Mouse (Mus musculus): ENCODE results near the gene Card6. TPM values are rescaled to one million over a fixed set of nuclear protein-coding genes. Genes with fewer than 3 reads are reported as not detected.
"Not testable (repeated sequence)": the region's sequence is repeated elsewhere in the genome, so short reads cannot be mapped to it uniquely, and the experiment has no call there.

The Card6 gene
- polyA plus RNA-seq, 2 experiments = 0.98 to 1.3 TPM

- WGBS = 74% methylated on average over 9 of the region's 9 CpGs
- no peak for DNase-seq (ENCODE audit: low spot score)
- no peak overlapping the region for H3K4me2 ChIP-seq (replicated peaks; ENCODE audit: low read depth, low read length, severe bottlenecking)
Observed at GRCm38 (mm10) chr15:5138021-5138856, 29.9 kb upstream of the Card6 start.

GRCm38 (mm10) chr15:5134945-5135483 is 26.7 kb upstream of the Card6 start:
- TF ChIP-seq POLR2A (IDR thresholded peaks at IDR 0.05; ENCODE audit: borderline replicate concordance, extremely low read depth, insufficient read depth, insufficient read length) = no peak
- Histone ChIP-seq H3K4me3 (replicated peaks; ENCODE audit: low read length) (no peak overlapping the region), H3K4me1 (ENCODE audit: control insufficient read depth, insufficient read depth, low read length) (0 out of 2 replicates have a peak, but pooled peaks cover 4% of the 10 kb centered on the region), H3K9me3 (ENCODE audit: control insufficient read depth, low read length) (no peaks in the 10 kb centered on the region), H3K36me3 (ENCODE audit: control insufficient read depth, insufficient read depth, low read length) (no peaks in the 10 kb centered on the region), H3K27me3 (ENCODE audit: control insufficient read depth, insufficient read depth, low read length) (no peaks in the 10 kb centered on the region), H3K27ac (replicated peaks; ENCODE audit: low read depth, low read length) (no peak overlapping the region), H3K4me2 (replicated peaks; ENCODE audit: low read depth, low read length, severe bottlenecking) (no peak overlapping the region), H3K9ac (ENCODE audit: low read depth, low read length, severe bottlenecking) (no peak overlapping the region)
- WGBS = 66% methylated on average over 8 of the region's 8 CpGs
- ATAC-seq (ENCODE audit: low FRiP score, low read depth) (no peak), DNase-seq (ENCODE audit: low spot score) (no peak)

More at GRCm38 (mm10) chr15:5138021-5138856, 29.9 kb upstream of the Card6 start:
- H3K27ac ChIP-seq (replicated peaks; ENCODE audit: low read depth, low read length) = no peak overlapping the region
- no peak for TF ChIP-seq POLR2A (IDR thresholded peaks at IDR 0.05; ENCODE audit: borderline replicate concordance, extremely low read depth, insufficient read depth, insufficient read length)
- H3K9ac ChIP-seq (ENCODE audit: low read depth, low read length, severe bottlenecking) = no peak overlapping the region
- no peak overlapping the region for H3K4me3 ChIP-seq (replicated peaks; ENCODE audit: low read length)
- 0 out of 2 replicates have a peak, but pooled peaks cover 4% of the 10 kb centered on the region for H3K4me1 ChIP-seq (ENCODE audit: control insufficient read depth, insufficient read depth, low read length)
- H3K9me3 ChIP-seq (ENCODE audit: control insufficient read depth, low read length) = no peaks in the 10 kb centered on the region
- no peaks in the 10 kb centered on the region for H3K36me3 ChIP-seq (ENCODE audit: control insufficient read depth, insufficient read depth, low read length)
- no peaks in the 10 kb centered on the region for H3K27me3 ChIP-seq (ENCODE audit: control insufficient read depth, insufficient read depth, low read length)
- no peak for ATAC-seq (ENCODE audit: low FRiP score, low read depth)

GRCm38 (mm10) chr15:5134179-5134578 is 25.8 kb upstream of the Card6 start:
- H3K36me3 ChIP-seq (ENCODE audit: control insufficient read depth, insufficient read depth, low read length) = no peaks in the 10 kb centered on the region
- no peak for TF ChIP-seq POLR2A (IDR thresholded peaks at IDR 0.05; ENCODE audit: borderline replicate concordance, extremely low read depth, insufficient read depth, insufficient read length)
- no peak for DNase-seq (ENCODE audit: low spot score)
- H3K9ac ChIP-seq (ENCODE audit: low read depth, low read length, severe bottlenecking) = no peak overlapping the region
- H3K4me3 ChIP-seq (replicated peaks; ENCODE audit: low read length) = no peak overlapping the region
- no peak for ATAC-seq (ENCODE audit: low FRiP score, low read depth)
- H3K4me1 ChIP-seq (ENCODE audit: control insufficient read depth, insufficient read depth, low read length) = 0 out of 2 replicates have a peak, but pooled peaks cover 4% of the 10 kb centered on the region
- no peak overlapping the region for H3K27ac ChIP-seq (replicated peaks; ENCODE audit: low read depth, low read length)
- no peaks in the 10 kb centered on the region for H3K27me3 ChIP-seq (ENCODE audit: control insufficient read depth, insufficient read depth, low read length)
- WGBS = 78% methylated on average over 3 of the region's 3 CpGs
- H3K9me3 ChIP-seq (ENCODE audit: control insufficient read depth, low read length) = no peaks in the 10 kb centered on the region
- H3K4me2 ChIP-seq (replicated peaks; ENCODE audit: low read depth, low read length, severe bottlenecking) = no peak overlapping the region

GRCm38 (mm10) chr15:5133301-5133700 is 25.0 kb upstream of the Card6 start:
- H3K27ac ChIP-seq (replicated peaks; ENCODE audit: low read depth, low read length) = no peak overlapping the region
- H3K4me3 ChIP-seq (replicated peaks; ENCODE audit: low read length) = no peak overlapping the region
- H3K4me1 ChIP-seq (ENCODE audit: control insufficient read depth, insufficient read depth, low read length) = 0 out of 2 replicates have a peak, but pooled peaks cover 4% of the 10 kb centered on the region
- no peak for TF ChIP-seq POLR2A (IDR thresholded peaks at IDR 0.05; ENCODE audit: borderline replicate concordance, extremely low read depth, insufficient read depth, insufficient read length)
- no peaks in the 10 kb centered on the region for H3K36me3 ChIP-seq (ENCODE audit: control insufficient read depth, insufficient read depth, low read length)
- H3K4me2 ChIP-seq (replicated peaks; ENCODE audit: low read depth, low read length, severe bottlenecking) = no peak overlapping the region
- DNase-seq (ENCODE audit: low spot score) (no peak), ATAC-seq (ENCODE audit: low FRiP score, low read depth) (no peak)
- no peaks in the 10 kb centered on the region for H3K27me3 ChIP-seq (ENCODE audit: control insufficient read depth, insufficient read depth, low read length)
- 86% methylated on average over 3 of the region's 3 CpGs for WGBS
- H3K9ac ChIP-seq (ENCODE audit: low read depth, low read length, severe bottlenecking) = no peak overlapping the region
- no peaks in the 10 kb centered on the region for H3K9me3 ChIP-seq (ENCODE audit: control insufficient read depth, low read length)

GRCm38 (mm10) chr15:5130887-5131668 is 22.7 kb upstream of the Card6 start:
- not testable (repeated sequence) for H3K27me3 ChIP-seq (ENCODE audit: control insufficient read depth, insufficient read depth, low read length); H3K4me2 ChIP-seq (replicated peaks; ENCODE audit: low read depth, low read length, severe bottlenecking); H3K4me3 ChIP-seq (replicated peaks; ENCODE audit: low read length); H3K4me1 ChIP-seq (ENCODE audit: control insufficient read depth, insufficient read depth, low read length); DNase-seq (ENCODE audit: low spot score); H3K27ac ChIP-seq (replicated peaks; ENCODE audit: low read depth, low read length); H3K9me3 ChIP-seq (ENCODE audit: control insufficient read depth, low read length); H3K9ac ChIP-seq (ENCODE audit: low read depth, low read length, severe bottlenecking); ATAC-seq (ENCODE audit: low FRiP score, low read depth); H3K36me3 ChIP-seq (ENCODE audit: control insufficient read depth, insufficient read depth, low read length)
- 88% methylated on average over 14 of the region's 14 CpGs for WGBS

Data from limb, embryonic 14.5 days (tissue).